Mouse (Mus musculus): ENCODE measurements around the gene Fhl4.
A peak's percentile ranks its signal among the peaks of the same experiment; 100 is the strongest.

Gene Fhl4

DNA sequence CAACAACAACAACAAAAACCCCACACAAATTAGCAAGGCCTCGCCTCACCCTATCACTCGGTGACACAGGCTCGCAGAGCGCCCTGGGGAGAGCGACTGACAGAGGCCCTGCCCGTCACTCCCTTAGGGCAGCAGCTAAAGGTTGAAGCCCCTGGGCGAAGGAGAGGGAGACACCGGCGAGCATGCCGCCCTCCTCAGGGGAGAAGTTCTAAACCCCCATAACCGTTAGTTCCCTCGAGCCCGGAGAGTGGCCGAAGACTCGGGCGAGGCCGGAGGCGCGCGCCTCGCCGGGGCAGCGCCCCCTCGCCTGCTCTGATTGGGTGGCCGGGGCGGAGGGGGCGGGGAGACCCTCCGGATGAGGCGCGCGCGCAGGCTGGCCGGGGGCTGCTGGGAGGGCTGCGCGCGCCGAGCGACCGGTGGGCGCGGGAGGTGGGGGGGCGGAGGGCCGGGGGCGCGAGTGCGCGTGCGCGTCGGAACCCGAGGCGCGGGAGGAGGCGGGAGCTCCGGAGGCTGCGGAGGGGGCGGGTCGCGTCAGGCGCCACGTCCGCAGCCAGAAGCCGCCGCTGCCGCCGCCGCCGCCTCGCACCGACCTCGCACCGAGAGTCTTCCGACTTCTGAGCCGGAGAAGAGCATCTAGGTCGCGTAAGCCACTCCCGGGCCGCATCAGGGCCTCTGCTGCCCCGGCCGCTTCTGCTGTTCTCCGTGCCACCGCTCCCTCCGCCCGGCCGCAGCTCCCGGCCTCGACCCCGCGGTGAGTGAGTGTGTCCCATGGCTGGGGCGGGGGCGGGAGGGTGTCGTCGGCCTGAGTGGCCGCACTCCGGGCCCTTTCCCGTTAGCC is at the start of gene Fhl4, which contains the start of gene Tmem263:
Gene Fhl4 (minus strand): TSS at position 249 of the 838 bp plus-strand sequence.
Gene Tmem263 (plus strand): TSS at position 381 of the 838 bp plus-strand sequence.
- peak; percentile 93 for DNase-seq (ENCODE audit: low read depth, low spot score)

GRCm38 (mm10) chr10:85149226-85149625 is 46.9 kb upstream of the Fhl4 start:
- DNase-seq (ENCODE audit: low read depth, low spot score) = no peak

GRCm38 (mm10) chr10:85146282-85146681 is 44.0 kb upstream of the Fhl4 start:
- DNase-seq (ENCODE audit: low read depth, low spot score) = no peak

DNA sequence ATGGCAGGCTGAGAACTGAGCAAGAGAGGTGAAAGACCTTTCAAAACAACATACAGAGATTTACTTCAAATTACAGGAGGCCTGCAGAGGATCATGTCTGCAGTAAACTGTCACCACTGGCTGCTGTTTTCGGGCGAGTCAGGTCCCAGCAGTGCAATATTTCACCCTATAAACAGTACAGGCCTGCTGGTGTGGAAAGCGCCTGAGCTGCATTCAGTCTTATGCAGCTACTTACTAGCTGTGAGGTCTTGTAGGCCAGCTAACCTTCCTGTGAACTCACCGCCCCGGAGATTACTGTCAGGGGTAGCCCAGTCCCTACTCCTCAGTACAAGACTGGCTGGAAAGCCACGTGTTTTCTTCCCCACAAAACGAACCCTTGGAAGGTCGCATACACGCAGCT is 39.2 kb upstream of the Fhl4 start:
- no peak for DNase-seq (ENCODE audit: low read depth, low spot score)

- DNase-seq (ENCODE audit: low read depth, low spot score) = no peak
These were observed 34.3 kb upstream of the Fhl4 start for GRCm38 (mm10) chr10:85136573-85136972.

- peak; percentile 53 for DNase-seq (ENCODE audit: low read depth, low spot score)
These were observed 26.2 kb upstream of the Fhl4 start for GRCm38 (mm10) chr10:85128453-85128852.

- peak; percentile 96 for DNase-seq (ENCODE audit: low read depth, low spot score)
These were observed 25.3 kb upstream of the Fhl4 start, which contains the start of gene Mterf2 for GRCm38 (mm10) chr10:85127395-85128287. Gene Mterf2 (minus strand): TSS chr10:85128027.

- DNase-seq (ENCODE audit: low read depth, low spot score) = no peak
These were observed 22.9 kb upstream of the Fhl4 start for GRCm38 (mm10) chr10:85125184-85125583.

DNA sequence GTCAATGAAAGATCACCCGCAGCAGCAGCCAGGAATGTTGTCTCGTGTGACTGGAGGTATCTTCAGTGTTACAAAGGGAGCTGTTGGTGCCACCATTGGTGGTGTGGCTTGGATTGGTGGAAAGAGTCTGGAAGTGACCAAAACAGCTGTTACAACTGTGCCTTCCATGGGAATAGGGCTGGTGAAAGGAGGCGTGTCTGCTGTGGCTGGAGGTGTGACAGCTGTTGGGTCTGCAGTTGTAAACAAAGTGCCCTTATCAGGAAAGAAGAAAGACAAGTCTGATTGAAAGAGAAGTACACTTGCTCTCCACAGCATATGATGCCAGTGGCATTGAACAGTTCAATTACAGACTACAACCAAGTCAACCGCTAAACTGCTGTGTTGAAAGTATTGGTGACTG is 12.1 kb upstream of the Fhl4 start:
- no peak for DNase-seq (ENCODE audit: low read depth, low spot score)

DNA sequence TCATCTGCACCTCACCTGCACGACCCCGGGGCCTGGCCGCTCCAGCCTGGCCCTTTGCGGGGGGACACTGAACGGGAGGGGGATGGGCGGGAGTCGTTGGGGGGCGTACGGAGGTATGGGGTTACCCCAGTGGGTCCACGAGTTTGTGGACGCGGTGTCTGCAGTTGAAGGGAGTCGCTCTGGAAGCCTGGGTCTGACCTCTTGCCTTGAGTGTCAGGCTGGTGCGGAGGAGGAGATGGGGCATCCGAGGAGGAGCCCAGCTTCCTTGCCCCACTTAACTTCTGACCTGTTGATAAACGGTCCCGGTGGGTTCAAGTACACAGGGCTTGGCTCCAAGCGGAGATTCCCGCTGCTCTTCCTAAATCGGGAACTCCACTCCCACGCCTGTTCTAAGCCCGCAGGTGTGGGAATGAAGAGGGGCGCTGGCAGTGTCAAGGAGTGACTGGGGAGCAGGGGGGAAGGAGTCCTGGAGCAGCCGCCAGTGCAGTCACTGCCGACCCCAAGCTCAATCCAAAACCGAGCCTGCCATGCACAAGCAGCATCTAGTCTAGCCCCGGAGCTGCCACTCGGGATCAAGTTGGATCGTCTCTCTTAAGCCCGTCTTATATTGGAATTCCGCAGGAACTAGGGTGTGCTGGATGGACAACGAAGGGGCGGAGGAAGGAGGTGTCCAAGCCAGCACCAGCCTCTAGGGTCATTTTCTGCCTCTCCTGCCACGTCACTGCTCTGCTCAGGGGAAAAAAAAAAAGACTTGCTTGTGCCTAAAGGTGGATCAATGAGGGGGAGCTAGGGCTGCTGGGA is 990 bp upstream of the Fhl4 start:
- DNase-seq (ENCODE audit: low read depth, low spot score) = peak; percentile 30

DNA sequence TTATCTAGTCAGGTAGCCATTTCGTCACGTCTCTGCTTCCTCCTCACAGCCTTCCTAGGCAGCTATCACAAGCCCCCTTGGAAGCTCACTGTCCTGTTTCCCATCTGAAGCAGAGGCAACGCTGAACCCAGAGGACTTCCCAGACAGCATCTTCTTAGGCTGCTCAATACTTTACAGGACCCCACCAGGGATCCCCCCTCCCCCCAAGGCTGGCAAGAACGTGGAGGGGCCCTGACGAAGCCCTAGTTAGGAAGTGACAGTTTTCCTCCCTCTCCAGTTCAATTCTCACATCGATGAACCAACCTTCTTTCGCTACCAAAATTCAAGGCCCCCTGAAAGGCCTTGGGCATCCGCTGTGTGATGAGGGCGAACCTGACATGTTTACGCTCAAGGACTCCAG is 454 bp downstream of the Fhl4 start:
- DNase-seq (ENCODE audit: low read depth, low spot score) = no peak

- no peak for DNase-seq (ENCODE audit: low read depth, low spot score)
These were observed 30.6 kb downstream of the Fhl4 start for GRCm38 (mm10) chr10:85071605-85072152.

- DNase-seq (ENCODE audit: low read depth, low spot score) = no peak
These were observed 47.4 kb downstream of the Fhl4 start for GRCm38 (mm10) chr10:85054876-85055275.

DNA sequence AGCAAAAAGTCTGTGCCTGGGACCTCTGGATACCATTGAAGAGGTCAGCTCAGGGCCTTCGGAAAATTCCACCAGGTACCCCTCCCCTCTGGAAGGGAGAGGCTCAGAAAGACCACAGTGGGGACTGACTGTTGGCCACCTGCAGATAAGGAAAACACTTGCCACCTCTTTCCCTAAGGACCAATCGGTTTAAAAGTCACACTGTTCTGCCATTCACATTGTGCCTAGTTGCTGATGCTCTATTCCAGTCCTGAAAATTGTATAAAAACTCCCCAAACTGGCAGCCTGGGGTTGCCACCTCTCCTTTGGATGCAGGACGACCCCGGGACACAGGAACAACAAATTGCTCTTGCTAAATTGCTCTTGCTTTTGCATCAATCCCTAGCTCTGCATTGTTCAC is 49.8 kb downstream of the Fhl4 start:
- DNase-seq (ENCODE audit: low read depth, low spot score) = no peak

- DNase-seq (ENCODE audit: low read depth, low spot score) = no peak
These were observed 51.6 kb downstream of the Fhl4 start for GRCm38 (mm10) chr10:85050668-85051208.

DNA sequence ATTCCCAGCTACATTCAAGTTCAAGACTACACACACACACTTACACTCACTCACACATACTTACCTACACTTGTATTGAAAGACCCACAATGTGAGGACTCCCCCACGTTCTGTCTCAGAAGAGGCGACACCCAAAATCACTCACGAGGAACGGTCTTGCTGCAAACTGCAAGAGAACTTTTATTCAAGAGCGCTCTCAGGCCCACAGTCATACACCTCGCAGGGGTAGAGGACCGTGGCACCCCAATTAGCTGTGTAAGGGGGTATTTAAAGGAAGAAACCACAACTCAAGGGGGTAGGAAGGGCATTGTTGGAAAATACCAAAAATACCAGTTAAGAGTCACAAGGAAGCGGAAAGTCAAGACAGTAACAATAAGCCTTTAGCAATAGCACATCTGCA is 54.3 kb downstream of the Fhl4 start:
- DNase-seq (ENCODE audit: low read depth, low spot score) = no peak

DNA sequence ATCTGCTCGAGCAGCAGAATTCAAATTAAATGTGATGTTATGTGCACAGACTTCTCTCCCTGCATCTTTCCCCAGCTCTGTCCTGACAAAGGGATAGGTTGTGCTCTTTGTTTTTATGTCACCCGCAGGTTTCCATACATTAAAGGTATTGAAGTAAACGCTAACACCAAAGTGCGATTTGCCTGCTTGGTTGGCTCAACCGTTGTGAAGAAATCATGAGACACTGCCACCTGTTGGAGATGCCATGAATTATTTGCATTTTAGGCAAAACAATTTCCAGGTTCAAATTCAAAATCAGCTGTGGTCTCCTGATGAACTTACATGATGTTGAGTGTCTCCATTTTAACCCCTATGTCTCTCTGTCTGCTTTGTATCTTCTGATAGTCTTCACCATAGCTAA is 55.7 kb downstream of the Fhl4 start:
- peak; percentile 73 for DNase-seq (ENCODE audit: low read depth, low spot score)
